Mouse (Mus musculus): ENCODE measurements at regions not wholly inside any gene's neighbourhood (a gene's known extent, or its start where the extent isn't known, plus 50 kb on each side); places are given as distances from the start of the nearest gene placed in this dataset.

DNA sequence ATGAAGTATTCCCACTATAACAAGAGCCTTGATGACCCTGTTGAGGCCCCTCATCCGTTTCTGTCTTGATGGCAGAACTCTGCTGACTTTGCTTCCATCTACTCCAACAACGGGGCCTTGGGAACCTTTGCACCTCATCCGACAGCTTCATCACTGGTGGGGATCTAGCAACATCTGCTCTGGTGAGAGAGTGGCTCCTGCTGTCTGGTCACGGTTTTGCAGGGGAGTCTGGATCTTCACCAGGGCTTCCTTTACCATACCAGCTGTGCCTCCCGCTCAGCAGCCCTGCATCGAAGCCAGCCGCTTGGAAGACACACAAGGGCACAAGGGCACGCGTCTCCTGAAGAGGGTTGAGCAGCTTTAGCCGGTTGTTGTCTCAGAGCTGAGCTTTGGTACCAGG is 377.2 kb downstream of the Eipr1 start:
- peak; percentile 51; the same call in 1 of the 2 replicates for TF ChIP-seq CTCF (IDR thresholded peaks at IDR 0.05; ENCODE audit: borderline replicate concordance, insufficient read depth, low read length)
- no peak for TF ChIP-seq POLR2A (IDR thresholded peaks at IDR 0.05; ENCODE audit: low read depth, low read length)

Data from embryonic fibroblast, embryonic 13.5 days (primary cell).